Mouse (Mus musculus): ENCODE data around the gene Clta. TPM values are rescaled to one million over a fixed set of nuclear protein-coding genes. Genes with fewer than 3 reads are reported as not detected.

The Clta gene
- total and polyA plus RNA-seq, 3 experiments: 451 to 589 TPM; not detected in 1

DNA sequence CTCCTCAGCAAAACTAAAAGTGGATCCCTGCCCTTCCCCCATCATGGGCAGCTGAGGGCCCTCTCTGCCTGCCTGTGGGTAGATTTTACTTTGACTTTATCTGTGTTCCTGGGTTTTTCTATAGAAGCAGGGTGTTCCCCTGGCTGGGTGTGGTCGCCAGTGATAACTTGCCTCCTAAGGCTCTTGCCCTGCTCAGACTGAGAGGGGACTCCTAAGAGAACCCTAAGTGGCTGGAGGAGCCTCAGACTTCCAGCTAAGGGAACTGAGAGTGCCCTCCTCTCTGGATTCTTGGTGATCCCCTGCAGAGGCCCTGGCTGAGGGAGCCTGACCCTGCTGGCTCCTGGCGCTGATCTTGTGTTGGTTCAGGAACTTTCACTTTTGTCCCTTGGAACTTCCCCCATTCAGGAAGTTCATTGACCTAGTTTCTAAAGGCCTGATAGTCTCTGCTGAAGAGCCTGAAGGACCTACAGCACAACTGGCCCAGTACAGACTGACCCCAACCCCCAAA, 39.9 kb upstream of the Clta start:
- H3K27me3 ChIP-seq (ENCODE audit: control insufficient read depth in 1 of 2, insufficient read depth in 2 of 2, low read length in 2 of 2): no peaks in the 10 kb centered on the region
- H3K9me3 ChIP-seq (replicated peaks; ENCODE audit: insufficient read depth, low read length): no peaks in the 10 kb centered on the region
- peaks cover 0 to 52% of the 10 kb centered on the region in 2 experiments; a peak in 2 of 4 replicates for H3K36me3 ChIP-seq (ENCODE audit: control insufficient read depth in 1 of 2, insufficient read depth in 2 of 2, low read length in 2 of 2)
- H3K79me2 ChIP-seq (ENCODE audit: control insufficient read depth, insufficient read depth, low read length, poor library complexity): peaks cover 3% of the 10 kb centered on the region
- DNase-seq (ENCODE audit: low read depth, low spot score): peak; percentile 92
- peak overlapping the region; percentile 73 for H3K9ac ChIP-seq (ENCODE audit: control insufficient read depth, low read depth, low read length, poor library complexity, severe bottlenecking)
- H3K27ac ChIP-seq (ENCODE audit: control insufficient read depth, low read depth, low read length): peak overlapping the region; percentile 99
- peaks cover 30 to 64% of the 10 kb centered on the region in 2 experiments for H3K4me1 ChIP-seq (ENCODE audit: control insufficient read depth in 1 of 2, insufficient read depth in 2 of 2, low read length in 2 of 2)
- peak overlapping the region; percentile 39 to 51 for H3K4me3 ChIP-seq (ENCODE audit: control insufficient read depth in 1 of 2, insufficient read depth in 1 of 2, low read depth in 2 of 2, low read length in 2 of 2)
- TF ChIP-seq TBP (IDR thresholded peaks at IDR 0.05; ENCODE audit: low read depth, low read length) (peak; percentile 91), MYC (IDR thresholded peaks at IDR 0.05; ENCODE audit: low read depth, low read length) (0 out of 2 replicates have a peak, but pooled peaks have one; percentile 64), ZKSCAN1 (IDR thresholded peaks at IDR 0.05; ENCODE audit: low read depth, low read length) (no peak), RCOR1 (IDR thresholded peaks at IDR 0.05; ENCODE audit: low read depth, low read length) (peak; percentile 85), NELFE (IDR thresholded peaks at IDR 0.05; ENCODE audit: low read depth, low read length) (peak; percentile 83), ZC3H11A (IDR thresholded peaks at IDR 0.05; ENCODE audit: low read depth, low read length) (no peak), E2F4 (IDR thresholded peaks at IDR 0.05; ENCODE audit: borderline replicate concordance, low read depth, low read length) (no peak), EP300 (IDR thresholded peaks at IDR 0.05; ENCODE audit: low read depth in 1 of 2, low read length in 2 of 2) (peak; percentile 84 to 95), CHD1 (IDR thresholded peaks at IDR 0.05; ENCODE audit: low read depth, low read length) (no peak; the same call in 1 of the 2 replicates), HCFC1 (IDR thresholded peaks at IDR 0.05; ENCODE audit: low read depth, low read length) (peak; percentile 54), SMC3 (IDR thresholded peaks at IDR 0.05; ENCODE audit: low read depth, low read length) (0 out of 2 replicates have a peak, but pooled peaks have one; percentile 3), POLR2AphosphoS2 (IDR thresholded peaks at IDR 0.05; ENCODE audit: low read length) (peak; percentile 81), GABPA (IDR thresholded peaks at IDR 0.05; ENCODE audit: low read depth, low read length) (no peak), MAZ (IDR thresholded peaks at IDR 0.05; ENCODE audit: low read depth, low read length) (peak; percentile 88; the same call in 1 of the 2 replicates), ETS1 (IDR thresholded peaks at IDR 0.05; ENCODE audit: low read depth, low read length) (peak; percentile 95), MXI1 (IDR thresholded peaks at IDR 0.05; ENCODE audit: low read depth, low read length) (peak; percentile 49), TCF12 (IDR thresholded peaks at IDR 0.05; ENCODE audit: low read depth, low read length) (peak; percentile 90), CHD2 (IDR thresholded peaks at IDR 0.05; ENCODE audit: low read length) (peak; percentile 85), JUND (IDR thresholded peaks at IDR 0.05; ENCODE audit: low read depth, low read length) (no peak; the same call in 1 of the 2 replicates), MAFK (IDR thresholded peaks at IDR 0.05; ENCODE audit: borderline replicate concordance, low read depth, low read length) (no peak), KAT2A (conservative IDR thresholded peaks at IDR 0.05; ENCODE audit: low read depth, low read length) (no peak; the same call in 1 of the 2 replicates), SIN3A (IDR thresholded peaks at IDR 0.05; ENCODE audit: low read length) (peak; percentile 89), TAL1 (IDR thresholded peaks at IDR 0.05; ENCODE audit: low read length) (peak; percentile 82), MAX (IDR thresholded peaks at IDR 0.05; ENCODE audit: low read length) (no peak), POLR2A (IDR thresholded peaks at IDR 0.05; ENCODE audit: control insufficient read depth in 1 of 2, insufficient read depth in 1 of 2, low read depth in 1 of 2, low read length in 2 of 2, poor library complexity in 1 of 2) (peak; percentile 65 to 93; a peak in 2 of 4 replicates), ELF1 (IDR thresholded peaks at IDR 0.05; ENCODE audit: low read depth, low read length) (0 out of 2 replicates have a peak, but pooled peaks have one; percentile 38), MYB (IDR thresholded peaks at IDR 0.05; ENCODE audit: low read depth, low read length) (peak; percentile 32; the same call in 1 of the 2 replicates), POLR2AphosphoS5 (IDR thresholded peaks at IDR 0.05; ENCODE audit: borderline replicate concordance, low read depth, low read length) (no peak), USF2 (IDR thresholded peaks at IDR 0.05; ENCODE audit: borderline replicate concordance in 1 of 2, insufficient read depth in 1 of 2, low read depth in 1 of 2, low read length in 2 of 2) (no peak), MEF2A (IDR thresholded peaks at IDR 0.05; ENCODE audit: extremely low read depth, insufficient replicate concordance, low read depth, low read length, poor library complexity, severe bottlenecking) (0 out of 2 replicates have a peak, but pooled peaks have one; percentile 52), UBTF (IDR thresholded peaks at IDR 0.05; ENCODE audit: borderline replicate concordance, insufficient read depth, low read depth, low read length) (no peak), USF1 (IDR thresholded peaks at IDR 0.05; ENCODE audit: low read depth, low read length) (no peak), RAD21 (IDR thresholded peaks at IDR 0.05; ENCODE audit: low read depth, low read length) (no peak), CTCF (IDR thresholded peaks at IDR 0.05 in 2 of 3, conservative IDR thresholded peaks at IDR 0.05 in 1 of 3; ENCODE audit: control insufficient read depth in 1 of 3, insufficient read depth in 1 of 3, low read depth in 2 of 3, low read length in 3 of 3, poor library complexity in 1 of 3, severe bottlenecking in 1 of 3) (no peak), BHLHE40 (IDR thresholded peaks at IDR 0.05; ENCODE audit: borderline replicate concordance, low read depth, low read length) (peak; percentile 73; the same call in 1 of the 2 replicates), ZMIZ1 (IDR thresholded peaks at IDR 0.05; ENCODE audit: low read depth, low read length) (peak; percentile 95)
